Mouse (Mus musculus): ENCODE measurements at regions not wholly inside any gene's neighbourhood (a gene's known extent, or its start where the extent isn't known, plus 50 kb on each side); places are given as distances from the start of the nearest gene placed in this dataset.

DNA sequence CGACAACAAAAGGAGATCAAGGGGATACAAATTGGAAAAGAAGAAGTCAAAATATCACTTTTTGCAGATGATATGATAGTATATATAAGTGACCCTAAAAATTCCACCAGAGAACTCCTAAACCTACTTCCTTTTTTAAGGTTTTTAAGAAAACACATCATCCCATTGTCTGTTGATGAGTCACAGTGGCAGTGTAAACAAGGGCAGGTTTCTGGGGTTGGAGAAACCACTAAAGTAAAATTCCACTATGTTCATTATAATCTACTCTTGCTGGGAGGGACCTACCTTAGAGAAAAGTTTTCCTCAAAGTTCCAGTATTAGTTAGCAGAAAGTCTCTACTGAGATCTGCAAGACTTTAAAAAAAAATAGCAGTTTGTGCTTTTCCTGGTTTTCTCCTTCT lies 102.9 kb upstream of the Prmt6 start:
- no peak for TF ChIP-seq CTCF (IDR thresholded peaks at IDR 0.05; ENCODE audit: borderline replicate concordance, insufficient read depth, low read depth, low read length)
- no peak for TF ChIP-seq POLR2A (IDR thresholded peaks at IDR 0.05; ENCODE audit: borderline replicate concordance, insufficient read depth, low read length)

Data from cerebellum, adult 2 months (tissue).